Mouse (Mus musculus): ENCODE results near the gene Uqcc3. TPM values are rescaled to one million over a fixed set of nuclear protein-coding genes. Genes with fewer than 3 reads are reported as not detected.
A peak's percentile ranks its signal among the peaks of the same experiment; 100 is the strongest.
"Not testable (repeated sequence)": the region's sequence is repeated elsewhere in the genome, so short reads cannot be mapped to it uniquely, and the experiment has no call there.

The Uqcc3 gene
- 10 to 100 TPM; 55.9 to 62.8 TPM for total RNA-seq (2021)
- long read RNA-seq, experiment 1, transcript Uqcc3-201 (2 exons, 821 nt), result major isoform, 101 of 107 reads
- long read RNA-seq, experiment 1, partial matches to known transcripts, result 0 of 107 reads
- long read RNA-seq, experiment 1, other reads (novel, unspliced or antisense), result 6 of 107 reads
- long read RNA-seq, experiment 2, transcript Uqcc3-201 (2 exons, 821 nt), result major isoform, 81 of 86 reads
- long read RNA-seq, experiment 2, partial matches to known transcripts, result 5 of 86 reads
- long read RNA-seq, experiment 2, other reads (novel, unspliced or antisense), result 0 of 86 reads

- peak; percentile 94 for DNase-seq
Measured at GRCm38 (mm10) chr19:8880311-8881033, at the start of gene Uqcc3. Uqcc3 (minus strand) TSS chr19:8880923.

- no peak for DNase-seq
Measured at GRCm38 (mm10) chr19:8930117-8930516, 49.4 kb upstream of the Uqcc3 start.

- peak; percentile 96 to 97 for DNase-seq
Measured at GRCm38 (mm10) chr19:8929224-8930088, 48.7 kb upstream of the Uqcc3 start, which contains the start of the genes Rom1 and Eml3. Rom1 (minus strand) TSS chr19:8929356. Eml3 (plus strand) TSS chr19:8929552.

- DNase-seq, result no peak
Measured at GRCm38 (mm10) chr19:8928689-8929223, 48.0 kb upstream of the Uqcc3 start.

- DNase-seq, result no peak
Measured at GRCm38 (mm10) chr19:8927891-8928525, 47.3 kb upstream of the Uqcc3 start.

GRCm38 (mm10) chr19:8926766-8927165 lies 46.0 kb upstream of the Uqcc3 start:
- no peak for DNase-seq

GRCm38 (mm10) chr19:8921741-8922140 lies 41.0 kb upstream of the Uqcc3 start:
- no peak for DNase-seq

- DNase-seq, result peak; percentile 31 to 38
Measured at GRCm38 (mm10) chr19:8920836-8921291, 40.1 kb upstream of the Uqcc3 start.

GRCm38 (mm10) chr19:8920073-8920736 lies 39.5 kb upstream of the Uqcc3 start, which contains the start of gene B3gat3:
B3gat3 (plus strand) TSS chr19:8920374.
- DNase-seq, result peak; percentile 98

GRCm38 (mm10) chr19:8919684-8920072 lies 39.0 kb upstream of the Uqcc3 start:
- DNase-seq, result no peak

GRCm38 (mm10) chr19:8919000-8919399 lies 38.3 kb upstream of the Uqcc3 start:
- no peak for DNase-seq

- no peak for DNase-seq
Measured at GRCm38 (mm10) chr19:8914212-8914611, 33.5 kb upstream of the Uqcc3 start.

GRCm38 (mm10) chr19:8911810-8912209 lies 31.1 kb upstream of the Uqcc3 start:
- DNase-seq, result no peak

GRCm38 (mm10) chr19:8908531-8908930 lies 27.8 kb upstream of the Uqcc3 start:
- no peak for DNase-seq

- DNase-seq, result no peak
Measured at GRCm38 (mm10) chr19:8903412-8903811, 22.7 kb upstream of the Uqcc3 start.

- no peak for DNase-seq
Measured at GRCm38 (mm10) chr19:8899079-8899478, 18.4 kb upstream of the Uqcc3 start.

- no peak for DNase-seq
Measured at GRCm38 (mm10) chr19:8898576-8898975, 17.9 kb upstream of the Uqcc3 start.

- DNase-seq, result peak; percentile 97 to 98
Measured at GRCm38 (mm10) chr19:8897865-8898495, 17.3 kb upstream of the Uqcc3 start, which contains the start of gene Ganab. Ganab (plus strand) TSS chr19:8898071.

- DNase-seq, result peak; percentile 45 to 61
Measured at GRCm38 (mm10) chr19:8897211-8897864, 16.6 kb upstream of the Uqcc3 start.

- not testable (repeated sequence) for DNase-seq
Measured at GRCm38 (mm10) chr19:8896231-8896630, 15.5 kb upstream of the Uqcc3 start.
